Mouse (Mus musculus) heart, embryonic 15.5 days (tissue): ENCODE results near the gene Dyrk4. TPM values are rescaled to one million over a fixed set of nuclear protein-coding genes. Genes with fewer than 3 reads are reported as not detected.

ENCODE experiments used
- polyA plus RNA-seq: library from polyadenylated mRNA; unstranded; fragments of >200 nt; fragmentation: Nextera tagmentation; extraction: Ambion mirVana; gene quantifications from 2 replicates; pipeline ENCODE4 v1.2.1, GENCODE M21; 2015

The Dyrk4 gene
- polyA plus RNA-seq, 1 experiment from 2014 or later, result not detected

Other genes with a start within 250 kb of the Dyrk4 start
- 1.5 and 2.2 TPM in 2 replicates for gene Kcna6, start 181.2 kb downstream of the Dyrk4 start, polyA plus RNA-seq
- 329 and 410 TPM in 2 replicates for gene Ndufa9, start 72.7 kb downstream of the Dyrk4 start, polyA plus RNA-seq
- gene Akap3, start 68.7 kb downstream of the Dyrk4 start, polyA plus RNA-seq, result not detected in 2 replicates
- 27.7 and 32.9 TPM in 2 replicates for gene Rad51ap1, start 17.7 kb upstream of the Dyrk4 start, polyA plus RNA-seq
- gene D6Wsu163e, start 18.1 kb upstream of the Dyrk4 start, polyA plus RNA-seq, result 12.0 TPM in 2 replicates
- gene Fgf6, start 93.7 kb upstream of the Dyrk4 start, polyA plus RNA-seq, result 0.08 and 0.11 TPM in 2 replicates
- gene Fgf23, start 151.1 kb upstream of the Dyrk4 start, polyA plus RNA-seq, result 0.24 TPM in 2 replicates
- 6.2 and 7.8 TPM in 2 replicates for gene Tigar, start 187.7 kb upstream of the Dyrk4 start, polyA plus RNA-seq
- gene Ccnd2, start 230.4 kb upstream of the Dyrk4 start, polyA plus RNA-seq, result 482 and 541 TPM in 2 replicates